Mouse (Mus musculus): Measurements from ENCODE around the gene Ceacam2.

- TF ChIP-seq CTCF (IDR thresholded peaks at IDR 0.05; ENCODE audit: control insufficient read depth, insufficient read depth, insufficient read length) = no peak
- no peak for TF ChIP-seq MYOG (IDR thresholded peaks at IDR 0.05; ENCODE audit: control insufficient read depth, extremely low read depth, insufficient read length)
- no peak for TF ChIP-seq USF1 (IDR thresholded peaks at IDR 0.05; ENCODE audit: low read depth)
- TF ChIP-seq MYOD1 (IDR thresholded peaks at IDR 0.05; ENCODE audit: control insufficient read depth, insufficient read length, low read depth) = no peak
- TF ChIP-seq MAX (IDR thresholded peaks at IDR 0.05) = no peak
- TF ChIP-seq CEBPB (IDR thresholded peaks at IDR 0.05; ENCODE audit: low read depth) = no peak
- TF ChIP-seq FOSL1 (IDR thresholded peaks at IDR 0.05; ENCODE audit: insufficient read depth, low read length, poor library complexity, severe bottlenecking) = no peak
Measured at GRCm38 (mm10) chr7:25582301-25582810, 42.7 kb upstream of the Ceacam2 start.
